Mouse (Mus musculus): ENCODE measurements around the gene Stox2.

DNA sequence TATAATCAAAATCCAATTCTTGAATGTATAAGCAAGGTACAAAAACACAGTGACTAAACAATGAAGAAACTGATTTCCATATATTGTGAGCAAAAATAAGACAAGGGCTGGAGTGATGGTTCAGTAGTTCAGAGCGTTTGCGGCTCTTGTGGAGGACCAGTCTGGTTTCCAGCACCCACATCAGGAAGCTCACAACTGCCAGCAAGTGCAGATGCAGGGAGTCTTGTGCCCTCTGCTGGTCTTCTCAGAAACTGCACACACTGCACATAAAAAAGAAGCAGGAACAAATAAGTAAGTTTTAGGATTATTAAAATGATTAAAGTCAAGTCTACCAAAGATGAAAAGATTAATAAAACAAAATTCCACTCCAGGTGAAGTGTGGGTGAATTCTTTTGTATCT, 291.6 kb downstream of the Stox2 start:
- TF ChIP-seq GATA1 (IDR thresholded peaks at IDR 0.05; ENCODE audit: low read length) (no peak), TAL1 (IDR thresholded peaks at IDR 0.05; ENCODE audit: low read length) (no peak)

Data from erythroblast, embryonic 14.5 days (primary cell).